Mouse (Mus musculus) embryo, embryonic 10 days (tissue): Measurements from ENCODE around the gene Nlrx1.
"Not testable (repeated sequence)": the region's sequence is repeated elsewhere in the genome, so short reads cannot be mapped to it uniquely, and the experiment has no call there.

ENCODE experiments used
- DNase-seq: peaks from one replicate; pipeline ENCODE4 v3.0.0-alpha.2; 2015; ENCODE audit warnings: low spot score

Gene Nlrx1

DNA sequence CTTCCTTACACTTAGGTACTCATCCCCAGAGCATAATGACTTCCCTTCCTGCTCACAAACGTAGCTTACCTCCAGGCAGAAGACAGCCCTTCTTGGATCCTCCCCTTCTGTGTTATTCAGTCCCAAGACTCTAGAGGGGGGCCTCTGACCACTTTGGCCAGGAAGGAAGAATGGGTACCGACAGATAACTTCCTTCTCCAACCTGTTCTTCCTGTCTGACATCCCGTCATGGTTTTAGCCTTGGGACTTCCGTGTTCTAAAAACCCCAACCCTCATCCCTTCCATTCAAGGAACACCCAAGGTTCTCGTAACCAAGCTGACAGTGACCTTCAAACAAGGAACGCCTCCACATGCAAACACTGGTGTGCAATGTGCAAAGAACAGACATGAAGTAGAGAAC lies at the start of gene Nlrx1:
TSS of gene Nlrx1 (minus strand) at position 168 of the 400 bp plus-strand sequence.
- DNase-seq, result no peak

DNA sequence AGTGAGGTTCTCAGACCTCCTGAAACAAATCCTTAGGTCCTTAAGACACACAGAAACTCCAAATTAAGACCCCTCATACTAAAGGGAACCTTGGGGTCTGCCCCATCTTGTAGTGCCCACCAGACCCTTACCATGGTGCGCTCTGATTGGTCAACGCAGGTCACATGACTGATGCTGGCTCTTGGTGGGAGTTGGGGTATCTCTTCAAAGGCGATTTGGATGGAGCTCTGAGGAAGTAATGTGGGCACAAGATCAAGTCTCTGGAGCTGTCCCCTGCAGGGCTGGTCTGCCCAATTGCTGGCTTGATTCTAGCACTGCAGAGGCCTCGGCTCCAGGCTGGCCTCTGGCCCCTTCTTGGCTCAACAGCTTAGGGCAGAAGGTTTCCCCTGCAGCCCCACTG lies 49.1 kb upstream of the Nlrx1 start:
- DNase-seq, result no peak

DNA sequence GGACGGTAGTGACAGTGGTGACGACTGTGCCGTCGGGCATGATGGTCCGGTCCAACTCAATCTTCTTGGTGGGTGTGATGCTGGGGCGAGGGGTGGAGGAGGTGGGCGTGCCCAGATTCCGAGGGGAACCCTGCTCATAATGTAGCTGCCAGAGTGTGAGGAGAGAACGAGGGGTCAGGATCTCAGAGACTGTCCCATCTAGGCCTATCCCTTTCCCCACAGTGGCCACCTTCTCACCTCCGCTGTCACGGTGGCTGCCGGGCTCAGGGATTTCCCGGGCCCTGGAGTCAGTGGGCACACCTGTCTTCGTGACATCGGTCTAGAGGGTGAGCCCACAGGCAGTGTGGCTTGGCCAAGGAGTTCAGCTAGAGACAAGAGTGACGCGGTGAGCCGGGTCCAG lies 46.5 kb upstream of the Nlrx1 start:
- DNase-seq, result no peak

DNA sequence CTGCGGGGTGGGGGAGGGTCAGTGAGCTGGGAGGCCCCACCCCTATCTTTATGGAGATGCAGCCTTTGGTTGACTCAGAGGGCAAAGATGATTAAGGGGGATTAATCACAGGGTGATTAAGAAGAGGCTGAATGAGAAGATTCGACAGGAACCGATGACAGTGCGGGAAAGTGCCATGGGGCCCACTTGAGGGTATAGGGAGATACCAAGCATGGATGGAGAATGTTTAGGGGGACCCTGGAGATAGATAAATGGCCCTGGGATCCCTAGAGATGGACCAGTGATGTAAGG lies 45.8 kb upstream of the Nlrx1 start:
- no peak for DNase-seq

DNA sequence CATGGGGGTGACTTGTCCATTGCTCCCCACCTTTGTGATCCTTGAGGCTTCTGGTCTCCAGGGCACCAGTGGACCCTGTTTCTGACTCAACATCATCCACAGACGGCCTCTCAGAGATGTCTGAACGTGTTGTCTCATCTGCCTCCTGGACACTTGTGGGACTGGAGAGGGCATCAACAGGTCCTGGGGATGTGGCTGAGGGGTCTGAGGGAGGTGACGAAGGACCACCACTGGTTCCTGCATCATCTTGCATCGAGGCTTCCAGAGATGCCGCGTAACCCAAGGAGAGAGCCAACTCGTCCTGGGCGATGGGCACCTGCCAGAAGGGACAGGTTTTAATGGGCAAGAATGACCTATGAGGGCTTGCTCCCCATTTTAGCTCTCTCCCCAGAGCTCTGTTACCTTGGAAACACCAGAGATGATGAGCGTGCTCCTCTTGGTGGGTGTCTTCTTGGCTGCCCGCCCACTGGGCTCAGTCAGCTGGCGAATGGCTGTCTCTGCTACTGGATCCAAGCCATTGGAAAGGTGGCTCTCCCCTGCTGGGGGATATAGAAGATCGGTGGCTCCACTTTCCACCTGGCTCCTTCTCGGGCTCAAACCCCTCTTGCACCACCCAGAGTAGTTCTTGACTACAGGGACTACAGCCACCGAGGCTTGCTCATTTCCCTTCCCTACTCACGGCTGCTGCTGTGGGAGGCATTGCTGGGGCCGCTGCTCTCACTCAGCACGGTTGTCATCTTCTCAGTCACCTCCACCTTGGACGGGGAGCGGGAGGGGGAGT lies 45.3 kb upstream of the Nlrx1 start:
- DNase-seq, result no peak

DNA sequence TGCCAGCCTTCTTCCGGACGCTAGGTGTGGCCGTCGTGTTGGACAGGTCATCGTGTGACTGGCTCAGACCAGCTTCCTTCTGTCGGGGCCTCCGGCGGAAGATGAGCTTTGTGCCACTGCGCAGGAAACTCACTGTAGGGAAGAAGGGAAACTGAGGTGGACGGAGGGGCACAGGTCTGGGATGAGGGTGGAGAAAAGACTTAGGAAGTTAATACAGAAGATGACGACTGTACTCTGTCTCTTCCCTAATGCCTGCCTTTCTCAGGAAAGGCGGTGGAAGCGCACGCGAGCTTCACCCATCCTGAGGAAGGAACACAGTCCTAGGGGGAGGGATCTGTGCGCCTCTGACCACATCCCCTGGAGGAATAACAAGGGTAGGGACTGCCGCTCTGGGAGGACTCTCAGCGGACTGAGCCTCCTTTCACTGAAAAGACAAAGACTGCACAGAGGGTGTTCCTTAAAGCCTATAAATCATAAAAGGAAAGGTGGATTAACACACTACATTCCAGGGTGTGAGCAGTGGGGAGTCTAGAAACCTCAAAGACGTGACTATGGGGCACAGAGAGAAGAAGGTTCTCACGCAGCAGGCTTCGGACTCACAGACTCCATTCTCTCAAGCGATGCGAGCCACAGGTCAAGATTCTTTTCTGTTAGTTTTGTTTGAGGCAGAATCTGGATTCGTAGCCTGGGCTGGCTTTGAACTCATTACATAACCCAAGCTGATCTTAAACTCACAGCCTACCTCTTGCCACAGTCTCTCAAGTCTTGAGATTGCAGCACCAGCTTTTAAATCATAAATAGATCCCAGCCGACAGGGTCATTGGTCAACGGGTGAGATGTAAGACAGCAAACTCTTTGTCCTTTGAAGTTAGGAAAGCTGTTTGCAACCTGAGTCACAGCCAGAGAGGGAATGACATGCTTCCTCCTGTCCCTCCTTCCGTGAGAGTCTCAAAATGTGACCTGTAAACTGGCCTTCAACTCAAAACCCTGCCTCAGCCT lies 43.0 kb upstream of the Nlrx1 start:
- DNase-seq, result peak; percentile 63

DNA sequence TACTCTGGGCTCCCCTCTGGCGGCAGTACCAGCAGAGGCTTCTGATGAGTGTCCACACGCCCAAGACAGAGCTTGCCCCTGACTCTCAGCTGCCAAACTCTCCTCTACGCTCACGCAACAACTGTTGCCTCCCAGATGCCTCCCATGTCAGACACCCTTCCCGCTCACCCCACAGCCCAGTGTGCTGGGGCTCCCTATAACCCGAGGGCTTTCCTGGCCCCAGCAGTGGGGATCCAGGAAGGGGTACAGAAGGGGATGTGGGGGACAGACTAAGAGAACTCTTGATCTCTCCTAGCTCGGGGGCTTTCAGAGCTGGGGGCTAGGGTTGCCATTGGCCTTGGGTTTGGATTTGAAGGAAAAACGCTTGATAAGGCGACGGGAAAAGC lies 42.3 kb upstream of the Nlrx1 start:
- no peak for DNase-seq

DNA sequence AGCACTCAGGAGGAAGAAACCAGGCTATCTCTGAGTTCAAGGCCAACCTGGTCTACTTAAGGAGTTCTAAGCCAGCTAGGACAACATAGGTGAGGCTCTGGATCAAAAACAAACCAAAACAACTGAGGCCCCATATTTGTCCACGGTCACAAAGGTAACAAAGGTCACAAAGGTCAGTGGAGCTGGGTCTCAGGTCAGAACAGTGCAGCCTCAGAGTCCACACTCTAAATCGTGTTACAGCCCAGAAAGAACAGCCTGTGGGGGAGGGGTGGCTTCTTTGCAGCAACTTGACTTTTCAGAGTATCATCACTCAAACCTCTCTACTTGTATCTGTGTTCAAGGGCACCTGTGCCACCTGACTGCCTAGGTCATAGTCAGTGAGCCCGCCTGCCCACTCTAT lies 41.4 kb upstream of the Nlrx1 start:
- DNase-seq, result no peak

DNA sequence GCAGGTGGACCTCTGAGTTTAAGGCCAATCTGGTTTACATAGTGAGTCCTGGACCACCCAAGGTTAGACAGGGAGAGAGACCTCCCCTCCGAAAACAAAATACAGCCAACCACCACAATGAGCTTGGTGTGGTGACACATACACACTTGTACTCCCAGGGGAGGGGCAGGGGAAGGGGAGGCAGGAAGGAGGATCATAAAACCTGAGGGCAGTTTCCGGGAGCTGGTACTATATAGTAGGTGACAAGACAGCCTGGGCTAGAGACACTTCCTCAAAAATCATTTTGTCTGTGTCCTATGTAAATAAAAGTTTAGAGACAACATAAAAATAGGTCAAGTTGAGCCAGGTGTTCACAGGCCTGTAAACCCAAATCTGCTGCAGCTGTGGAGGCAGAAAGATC lies 38.8 kb upstream of the Nlrx1 start:
- no peak for DNase-seq

DNA sequence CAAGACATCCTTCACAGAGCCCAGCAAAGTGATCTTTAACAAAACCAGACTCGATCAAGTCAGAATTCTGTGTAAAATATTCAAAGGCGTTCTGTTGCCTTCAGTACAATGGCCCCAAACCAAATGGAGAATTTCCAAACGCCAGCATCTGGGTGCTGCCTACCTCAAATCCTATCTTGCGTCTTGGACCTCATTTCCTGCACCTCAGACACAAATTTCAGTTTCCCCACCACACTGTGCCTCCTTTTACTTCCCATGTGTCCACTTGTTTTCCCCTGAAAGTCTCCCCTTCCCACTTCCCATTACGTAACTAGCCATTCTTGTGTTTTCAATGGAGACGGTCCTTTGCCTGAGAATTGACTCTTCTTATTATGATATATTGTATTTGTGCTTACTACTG lies 38.1 kb upstream of the Nlrx1 start:
- no peak for DNase-seq

DNA sequence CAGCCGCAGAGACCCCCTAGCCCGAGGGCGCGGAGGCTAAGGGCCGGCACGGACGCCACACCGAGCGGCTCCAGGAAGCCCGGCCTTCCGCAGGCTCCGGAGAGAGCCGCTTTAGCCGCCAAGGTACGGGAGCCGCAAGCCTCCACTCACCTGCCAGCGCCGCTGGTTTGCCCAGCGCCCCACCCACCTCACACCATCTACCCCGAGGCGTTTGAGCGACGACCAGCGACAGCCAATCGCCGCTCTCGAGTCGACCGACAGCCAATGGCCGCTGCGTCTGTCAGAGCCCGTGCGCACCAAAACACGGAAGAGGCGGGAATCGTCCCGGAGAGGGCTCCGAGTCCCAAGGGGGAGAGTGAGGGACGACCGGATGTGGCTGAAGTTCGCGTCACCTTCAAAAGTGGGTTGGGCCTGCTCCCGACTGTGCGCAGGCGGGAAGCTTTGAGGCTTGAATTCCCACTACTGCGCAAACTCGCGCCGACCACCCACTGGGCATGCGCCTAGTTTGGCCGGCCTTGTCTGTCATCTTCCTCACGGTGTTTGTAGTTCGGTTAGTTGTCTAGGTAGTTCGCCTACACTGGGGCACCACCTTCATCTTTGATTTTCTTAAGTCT lies 37.2 kb upstream of the Nlrx1 start, which contains the start of gene Hinfp:
TSS of gene Hinfp (minus strand) at position 206 of the 614 bp plus-strand sequence.
- peak; percentile 100 for DNase-seq

DNA sequence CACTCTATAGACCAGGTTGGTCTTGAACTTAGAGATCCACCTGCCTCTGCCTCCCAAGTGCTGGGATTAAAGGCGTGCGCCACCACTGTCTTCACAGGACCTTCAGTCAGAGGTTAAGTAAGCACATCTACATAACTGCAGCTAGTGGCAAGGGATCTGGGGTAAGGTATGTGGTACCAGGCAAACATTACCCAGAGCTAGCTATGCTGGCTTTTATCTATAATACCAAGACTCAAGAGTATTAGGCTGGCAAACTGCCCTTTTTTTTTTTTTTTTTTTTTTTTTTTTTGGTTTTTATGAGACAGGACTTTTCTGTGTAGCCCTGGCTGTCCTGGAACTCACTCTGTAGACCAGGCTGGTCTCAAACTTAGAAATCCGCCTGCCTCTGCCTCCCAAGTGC lies 31.6 kb upstream of the Nlrx1 start:
- not testable (repeated sequence) for DNase-seq

DNA sequence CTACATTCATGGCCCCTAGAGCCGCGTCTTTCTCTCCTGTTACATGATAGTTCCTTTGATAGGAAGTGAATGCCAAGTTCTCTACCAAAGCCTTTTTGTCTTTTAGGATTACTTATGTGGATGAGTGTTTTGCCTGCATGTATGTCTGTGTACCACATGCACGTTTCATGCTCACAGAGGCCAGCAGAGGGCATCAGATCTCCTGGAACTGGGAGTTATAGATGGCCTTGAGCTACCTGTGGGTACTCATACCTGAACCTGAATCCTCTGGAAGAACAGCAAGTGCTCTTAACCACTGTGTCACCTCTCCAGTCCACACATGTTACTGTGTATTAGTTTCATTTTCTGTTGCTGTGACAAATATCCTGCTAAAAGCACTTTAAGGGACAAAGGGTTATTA lies 24.1 kb upstream of the Nlrx1 start:
- peak; percentile 71 for DNase-seq

DNA sequence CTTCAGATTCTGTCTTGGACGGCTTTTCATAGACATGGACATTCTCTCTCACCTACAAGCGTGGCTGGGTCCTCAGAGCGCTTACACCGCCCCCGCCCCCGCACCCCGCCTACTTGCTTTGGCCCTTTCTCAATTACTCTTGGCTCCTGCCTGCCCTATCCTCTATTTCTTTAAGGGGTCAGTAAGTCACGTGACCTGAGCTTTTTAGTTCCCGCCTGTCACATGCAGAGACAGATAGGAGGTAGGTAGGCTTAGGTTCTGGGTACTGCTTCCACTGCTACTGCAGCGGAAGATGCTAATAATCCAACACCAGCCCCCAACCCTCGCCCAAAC lies 20.5 kb upstream of the Nlrx1 start:
- DNase-seq, result peak; percentile 47

DNA sequence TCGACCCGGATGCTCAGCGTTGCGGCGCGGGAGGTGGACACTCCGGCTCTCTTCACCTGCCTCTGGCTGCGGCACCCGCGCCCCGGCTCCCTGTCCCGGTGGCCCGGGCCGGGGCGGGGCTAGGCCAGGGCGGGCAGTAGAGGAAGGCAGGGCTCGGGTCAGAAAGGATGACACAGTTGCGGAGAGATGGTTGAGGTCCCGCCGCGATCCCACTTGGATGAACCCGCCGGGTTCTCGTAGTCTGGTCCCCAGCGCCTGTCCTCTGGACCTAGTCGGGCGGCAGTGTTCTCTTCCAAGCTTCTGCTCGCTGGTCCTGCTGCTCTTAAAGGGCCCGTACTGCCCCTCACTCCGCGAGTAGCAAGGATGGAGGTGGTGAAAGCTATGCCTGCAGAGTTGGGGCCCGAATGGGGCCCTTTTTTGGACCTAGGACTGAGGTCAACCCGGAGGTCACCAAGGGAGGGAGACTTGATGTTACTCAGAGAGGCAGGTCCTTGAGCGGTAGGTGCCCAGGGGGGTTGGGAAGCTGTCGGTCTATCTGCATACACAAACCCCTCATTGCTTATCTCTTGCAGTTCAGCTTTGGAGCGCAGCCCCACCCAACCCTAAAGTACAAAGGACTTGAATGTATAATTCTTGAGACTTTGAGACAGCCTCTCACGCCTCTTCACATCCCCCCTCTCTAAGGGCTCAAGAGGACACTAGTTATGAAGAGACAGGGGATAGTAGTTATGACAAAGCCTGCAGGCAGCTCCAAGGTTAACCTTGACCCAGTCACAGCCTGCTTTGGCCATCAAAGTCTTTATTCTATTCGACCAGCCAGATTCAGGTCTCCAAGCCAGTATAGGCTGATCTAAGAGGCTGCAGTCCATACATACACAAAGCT lies 19.9 kb upstream of the Nlrx1 start, which contains the start of gene Abcg4:
TSS of gene Abcg4 (minus strand) at position 540 of the 883 bp plus-strand sequence.
- peak; percentile 51 for DNase-seq

DNA sequence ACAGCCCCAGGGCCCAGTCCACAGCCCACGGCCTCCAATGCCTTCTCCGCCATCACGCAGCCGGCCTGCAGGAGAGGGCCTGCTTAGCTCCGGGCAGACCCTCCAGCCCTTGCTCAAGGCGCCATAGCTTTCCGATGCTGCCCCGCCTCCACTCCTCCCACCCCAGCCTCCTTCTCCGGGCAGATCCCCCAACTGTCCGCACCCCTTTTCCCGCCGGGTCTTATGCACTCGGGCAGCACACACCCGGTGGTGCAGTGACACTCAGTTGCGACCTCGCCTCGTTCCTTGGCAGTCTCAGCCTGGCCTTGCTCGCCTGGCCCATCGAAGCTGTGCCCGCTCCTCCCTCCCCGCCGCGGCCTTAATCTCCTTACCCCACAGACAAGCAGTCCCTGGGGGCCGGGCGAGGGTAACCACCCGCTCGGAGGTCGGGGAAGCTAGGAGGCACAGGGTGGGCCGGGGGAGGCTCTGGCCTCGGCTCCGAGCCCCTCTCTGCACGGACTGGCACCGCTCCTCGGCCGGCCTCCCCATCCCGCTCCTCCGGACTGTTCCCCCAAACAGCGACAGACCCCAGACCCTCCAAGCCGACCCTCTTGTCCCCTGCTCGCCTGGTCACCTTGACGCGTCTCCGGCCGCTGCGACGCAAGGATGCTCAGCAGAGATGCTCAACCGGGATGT lies 19.1 kb upstream of the Nlrx1 start:
- peak; percentile 62 for DNase-seq

DNA sequence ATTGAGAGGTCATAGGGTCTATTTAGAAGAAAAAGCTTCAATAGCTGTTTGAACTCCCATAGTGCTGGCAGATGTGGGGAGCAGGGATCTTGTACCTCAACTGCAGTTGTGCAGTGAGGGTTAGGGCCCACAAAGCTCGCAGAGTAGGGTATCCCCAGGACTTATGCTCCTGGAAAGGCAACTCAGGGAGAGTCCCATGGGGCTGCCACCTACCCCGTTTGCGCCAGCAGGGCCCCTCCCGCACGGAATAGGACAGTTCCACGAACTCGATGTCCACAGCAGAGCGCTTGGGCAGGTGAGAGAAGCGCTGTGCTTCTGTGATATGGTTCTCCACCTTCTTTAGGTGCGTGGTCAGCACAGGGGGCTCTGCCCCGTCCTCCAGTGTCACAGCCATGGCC lies 18.6 kb upstream of the Nlrx1 start:
- DNase-seq, result no peak

DNA sequence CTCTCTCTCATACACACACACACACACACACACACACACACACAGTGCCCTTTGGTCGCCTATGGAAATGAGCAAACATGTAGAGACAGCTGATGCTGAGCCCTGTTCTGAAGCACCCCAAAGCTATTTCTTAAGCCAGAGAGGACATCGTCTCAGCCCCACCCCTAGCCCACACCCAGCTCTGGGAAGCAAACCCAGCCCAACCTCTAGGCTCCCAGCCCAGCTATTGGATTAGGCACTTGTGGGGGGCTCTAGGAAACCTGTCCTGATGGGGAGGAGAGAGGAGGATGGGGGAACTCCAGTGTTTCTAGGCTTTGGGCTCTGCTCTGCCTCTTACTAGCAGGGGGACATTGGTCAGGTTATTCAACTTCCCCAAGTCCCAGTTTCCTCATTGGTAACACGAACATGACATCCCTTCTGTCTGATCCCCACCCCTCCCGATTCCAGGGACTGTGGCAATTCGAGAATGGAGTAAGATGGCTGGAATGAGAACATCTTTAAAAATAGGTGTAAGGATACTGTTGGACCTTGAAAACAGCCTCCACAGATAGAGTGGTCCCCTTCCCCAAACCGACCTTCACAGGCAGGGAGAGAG lies 18.0 kb upstream of the Nlrx1 start:
- no peak for DNase-seq

DNA sequence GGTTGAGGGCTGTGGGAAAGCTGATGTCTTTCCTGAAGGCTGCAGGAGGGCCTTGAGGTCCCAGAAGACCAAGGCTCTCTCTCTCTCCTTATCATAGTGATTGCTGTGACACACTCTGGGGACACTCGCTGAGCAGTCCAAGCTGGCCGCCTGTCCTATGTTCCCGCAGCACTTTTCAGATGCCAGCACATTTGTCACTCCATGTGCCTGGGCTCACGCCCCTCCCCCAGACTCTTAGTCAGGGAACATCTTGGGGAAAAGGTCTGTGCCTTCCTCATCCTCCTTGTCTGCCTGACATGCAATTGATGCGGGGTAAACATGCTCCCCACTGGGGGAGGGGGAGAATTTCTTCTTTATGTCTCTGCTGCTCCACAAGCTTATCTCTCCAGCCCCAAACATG lies 14.8 kb upstream of the Nlrx1 start:
- DNase-seq, result no peak

DNA sequence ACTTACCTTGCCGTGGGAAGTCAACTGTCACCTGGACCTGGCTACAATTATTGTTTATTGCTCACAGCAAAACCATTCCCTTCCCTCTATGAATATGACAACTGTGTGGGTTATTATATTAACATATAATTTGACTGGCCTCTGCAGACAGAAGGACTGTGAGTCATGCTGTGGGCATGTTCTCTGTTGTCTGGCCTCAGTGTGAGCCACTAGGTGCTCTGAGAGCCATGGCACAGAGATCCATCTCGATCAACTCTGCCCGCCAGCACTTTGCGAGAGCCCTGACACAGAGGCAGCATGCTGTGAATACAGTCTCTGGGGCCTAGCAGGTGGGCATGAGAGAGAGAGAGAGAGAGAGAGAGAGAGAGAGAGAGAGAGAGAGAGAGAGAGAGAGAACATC lies 1.6 kb upstream of the Nlrx1 start:
- no peak for DNase-seq

DNA sequence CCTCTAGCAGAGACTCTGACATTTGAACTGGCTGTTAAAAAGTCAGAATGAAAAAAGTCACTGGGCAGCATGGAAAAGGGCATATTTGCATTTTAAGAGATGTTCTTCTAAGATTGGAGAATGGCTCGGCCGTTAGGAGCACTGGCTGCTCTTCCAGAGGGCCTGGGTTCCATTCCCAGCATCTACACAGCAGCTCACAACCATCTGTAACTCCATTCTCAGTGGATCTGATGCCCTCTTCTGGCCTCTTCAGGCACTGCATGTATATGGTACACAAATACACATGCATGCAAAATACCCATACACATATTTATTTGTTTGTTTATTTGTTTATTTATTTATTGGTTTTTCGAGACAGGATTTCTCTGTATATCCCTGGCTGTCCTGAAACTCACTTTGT lies 678 bp upstream of the Nlrx1 start:
- no peak for DNase-seq
